Mouse (Mus musculus): ENCODE measurements at regions not wholly inside any gene's neighbourhood (a gene's known extent, or its start where the extent isn't known, plus 50 kb on each side); places are given as distances from the start of the nearest gene placed in this dataset.

DNA sequence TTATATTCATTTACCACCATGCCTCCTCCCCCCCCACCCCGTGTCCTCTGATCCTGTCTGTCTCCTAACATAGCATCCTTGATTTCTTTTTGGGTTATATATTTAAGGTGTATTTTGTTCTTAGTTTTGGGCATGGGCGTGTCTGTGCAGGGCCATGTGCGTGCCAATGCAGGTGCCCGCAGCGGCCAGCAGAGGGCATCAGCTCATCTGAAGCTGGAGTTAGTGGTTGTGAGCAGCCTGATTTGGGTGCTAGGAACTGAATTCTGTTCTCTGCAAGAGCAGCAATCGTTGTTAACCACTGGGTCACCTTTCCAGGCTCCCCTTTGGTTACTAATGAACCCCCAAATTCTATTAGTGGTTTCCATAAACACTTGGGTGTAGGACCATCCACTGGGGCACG is 167.5 kb upstream of the Zfp64 start:
- no peak for TF ChIP-seq CTCF (IDR thresholded peaks at IDR 0.05; ENCODE audit: insufficient read depth, low read depth, low read length)
- no peak for TF ChIP-seq POLR2A (IDR thresholded peaks at IDR 0.05; ENCODE audit: insufficient read depth, low read depth, low read length)

Data from olfactory bulb, adult 2 months (tissue).